Mouse (Mus musculus) hindbrain, embryonic 15.5 days (tissue): ENCODE measurements around the gene Rabep1. TPM values are rescaled to one million over a fixed set of nuclear protein-coding genes. Genes with fewer than 3 reads are reported as not detected.
"Not testable (repeated sequence)": the region's sequence is repeated elsewhere in the genome, so short reads cannot be mapped to it uniquely, and the experiment has no call there.

Experiments
- ATAC-seq: fragments of 200-750 bp; cut with Nextera tagmentation; 2 replicates; pipeline ENCODE4 v1.8.0; 2017; ENCODE audit warnings: low read depth, moderate number of reproducible peaks, moderate TSS enrichment; ENCODE audit not compliant: low FRiP score
- H3K27ac ChIP-seq: fragments of 300-500 bp; sonication (generic); replicated peaks from 2 replicates; pipeline ENCODE4 v1.5.1; 2015; ENCODE audit warnings: mild to moderate bottlenecking, inconsistent platforms
- H3K27me3 ChIP-seq: fragments of 300-500 bp; sonication (generic); 2 replicates; pipeline ENCODE4 v1.6.1; 2015; ENCODE audit warnings: control low read depth, inconsistent platforms
- H3K36me3 ChIP-seq: fragments of 300-500 bp; sonication (generic); 2 replicates; pipeline ENCODE4 v1.6.1; 2015; ENCODE audit warnings: control low read depth, inconsistent platforms
- H3K4me1 ChIP-seq: fragments of 300-500 bp; sonication (generic); replicated peaks from 2 replicates; pipeline ENCODE4 v1.6.1; 2015; ENCODE audit warnings: control low read depth, inconsistent platforms
- H3K4me2 ChIP-seq: fragments of 300-500 bp; sonication (generic); 2 replicates; pipeline ENCODE4 v1.6.1; 2015; ENCODE audit warnings: moderate library complexity, mild to moderate bottlenecking, inconsistent platforms
- H3K4me3 ChIP-seq: fragments of 300-500 bp; sonication (generic); 2 replicates; pipeline ENCODE4 v1.5.1; 2015; ENCODE audit warnings: mild to moderate bottlenecking, inconsistent platforms
- H3K9ac ChIP-seq: fragments of 300-500 bp; sonication (generic); 2 replicates; pipeline ENCODE4 v1.6.1; 2015; ENCODE audit warnings: inconsistent platforms
- H3K9me3 ChIP-seq: fragments of 300-500 bp; sonication (generic); 2 replicates; pipeline ENCODE4 v1.6.1; 2016; ENCODE audit warnings: control low read depth, inconsistent platforms
- WGBS: fragments of 180-500 bp; shearing (Covaris S2); methylation state at CpG from one replicate; pipeline ENCODE4 v1.1.7; 2015; 5-methylcytosine and 5-hydroxymethylcytosine counted together
- polyA plus RNA-seq: library from polyadenylated mRNA; unstranded; fragments of >200 nt; fragmentation: Nextera tagmentation; extraction: Ambion mirVana; gene quantifications from 2 replicates; pipeline ENCODE4 v1.2.1, GENCODE M21; 2015

Gene Rabep1
- polyA plus RNA-seq, 1 experiment from 2014 or later: 85.5 TPM

- no peak overlapping the region for H3K4me3 ChIP-seq
- no peaks in the 10 kb centered on the region for H3K36me3 ChIP-seq
- H3K9me3 ChIP-seq: no peaks in the 10 kb centered on the region
- H3K27ac ChIP-seq: no peak overlapping the region
- H3K27me3 ChIP-seq: no peaks in the 10 kb centered on the region
- no peak overlapping the region for H3K9ac ChIP-seq
- no peak; the same call in 1 of the 2 replicates for ATAC-seq
- peaks cover 6% of the 10 kb centered on the region for H3K4me1 ChIP-seq
- 89% methylated on average over 1 of the region's 1 CpGs for WGBS
- no peak overlapping the region for H3K4me2 ChIP-seq
Observed at GRCm38 (mm10) chr11:70870407-70870806, 25.8 kb downstream of the Rabep1 start.

GRCm38 (mm10) chr11:70871110-70871509, 26.5 kb downstream of the Rabep1 start:
- Histone ChIP-seq H3K27ac (no peak overlapping the region), H3K4me2 (no peak overlapping the region), H3K36me3 (no peaks in the 10 kb centered on the region), H3K4me3 (no peak overlapping the region), H3K9me3 (no peaks in the 10 kb centered on the region), H3K9ac (no peak overlapping the region), H3K27me3 (no peaks in the 10 kb centered on the region), H3K4me1 (peaks cover 6% of the 10 kb centered on the region)
- 97% methylated on average over 1 of the region's 1 CpGs for WGBS
- no peak for ATAC-seq

- no peak for ATAC-seq
Observed at GRCm38 (mm10) chr11:70871766-70872330, 27.3 kb downstream of the Rabep1 start.

DNA sequence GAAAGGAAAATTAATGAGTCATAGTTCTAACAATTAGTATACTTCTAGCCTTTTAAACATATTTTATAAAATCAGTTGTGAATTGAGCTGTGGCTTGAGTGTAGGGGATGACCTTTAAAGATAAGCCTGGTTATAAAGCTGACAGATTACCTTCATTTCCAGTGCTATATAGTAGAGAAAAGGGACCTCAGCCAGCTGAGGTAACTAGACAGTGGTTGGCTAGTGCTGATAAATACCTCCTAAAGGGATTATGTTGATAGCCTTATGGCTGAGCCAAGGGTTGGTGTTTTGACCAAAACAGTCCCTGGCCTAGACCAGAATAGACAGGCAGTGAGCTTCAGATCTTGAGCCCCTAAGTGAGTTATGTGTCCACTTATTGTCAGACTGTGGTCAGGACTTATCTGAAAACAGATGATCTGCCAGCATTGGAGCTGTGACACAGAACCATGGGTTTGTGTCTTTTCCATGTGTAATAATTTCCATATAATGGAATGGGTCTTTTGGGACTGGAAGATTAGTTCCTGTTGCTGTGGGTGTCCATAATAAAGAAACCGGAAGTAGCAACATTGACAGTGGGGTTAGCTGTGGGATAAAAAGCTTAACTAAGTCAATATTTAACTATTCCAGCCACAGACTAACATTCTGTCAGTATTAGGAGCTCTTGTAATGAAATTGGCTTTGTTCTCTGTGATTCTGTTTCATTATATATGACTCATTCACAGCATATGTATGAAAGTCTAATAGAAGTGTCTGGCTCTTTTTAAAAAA, 29.5 kb downstream of the Rabep1 start:
- H3K9ac ChIP-seq: no peak overlapping the region
- no peak for ATAC-seq
- 50% methylated on average over 1 of the region's 1 CpGs for WGBS

More at GRCm38 (mm10) chr11:70871766-70872330, 27.3 kb downstream of the Rabep1 start:
- H3K27me3 ChIP-seq: no peaks in the 10 kb centered on the region
- no peaks in the 10 kb centered on the region for H3K9me3 ChIP-seq
- H3K4me1 ChIP-seq: peaks cover 6% of the 10 kb centered on the region
- 85% methylated on average over 3 of the region's 3 CpGs for WGBS
- H3K4me3 ChIP-seq: no peak overlapping the region
- H3K36me3 ChIP-seq: peaks cover 2% of the 10 kb centered on the region; the same call in 1 of the 2 replicates
- H3K9ac ChIP-seq: no peak overlapping the region
- no peak overlapping the region for H3K4me2 ChIP-seq
- no peak overlapping the region for H3K27ac ChIP-seq

GRCm38 (mm10) chr11:70877670-70878069, 33.1 kb downstream of the Rabep1 start:
- ATAC-seq: no peak
- H3K27ac ChIP-seq: no peak overlapping the region
- WGBS: 92% methylated on average over 7 of the region's 7 CpGs
- peaks cover 13% of the 10 kb centered on the region for H3K36me3 ChIP-seq
- H3K9ac ChIP-seq: no peak overlapping the region
- peaks cover 6% of the 10 kb centered on the region for H3K4me1 ChIP-seq
- H3K4me2 ChIP-seq: no peak overlapping the region
- no peaks in the 10 kb centered on the region for H3K27me3 ChIP-seq
- H3K4me3 ChIP-seq: no peak overlapping the region
- no peaks in the 10 kb centered on the region for H3K9me3 ChIP-seq

More for the DNA sequence above, 29.5 kb downstream of the Rabep1 start:
- Histone ChIP-seq H3K27ac (no peak overlapping the region), H3K4me2 (no peak overlapping the region), H3K9me3 (no peaks in the 10 kb centered on the region), H3K36me3 (peaks cover 7% of the 10 kb centered on the region; the same call in 1 of the 2 replicates), H3K27me3 (no peaks in the 10 kb centered on the region), H3K4me1 (peaks cover 6% of the 10 kb centered on the region), H3K4me3 (no peak overlapping the region)

DNA sequence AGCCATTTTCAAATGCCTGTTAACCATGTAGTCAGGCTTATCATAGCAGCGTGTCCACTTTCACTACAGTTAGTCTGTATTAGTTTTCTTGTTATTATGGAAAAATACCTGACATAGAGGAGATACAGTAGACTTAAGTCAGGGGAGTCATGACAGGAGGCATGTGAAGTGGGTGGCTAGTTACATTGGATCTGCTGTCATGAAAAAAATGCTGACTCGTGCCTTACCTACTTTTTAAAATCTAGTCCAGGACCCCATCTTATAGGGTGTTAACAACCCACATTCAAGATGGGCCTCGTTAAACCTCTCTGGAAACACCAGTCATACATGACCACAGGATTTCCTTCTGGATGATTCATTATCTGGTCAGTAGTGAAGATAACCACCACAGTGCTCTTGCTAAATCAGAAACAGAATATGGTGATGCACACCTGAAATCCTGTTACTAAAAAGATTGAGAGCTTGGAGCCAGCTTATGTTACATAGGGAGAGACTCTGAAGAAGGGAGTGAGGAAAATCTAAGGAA, 38.4 kb downstream of the Rabep1 start:
- no peak overlapping the region for H3K4me2 ChIP-seq
- no peaks in the 10 kb centered on the region for H3K9me3 ChIP-seq
- WGBS: 97% methylated on average over 3 of the region's 3 CpGs
- peaks cover 17% of the 10 kb centered on the region for H3K36me3 ChIP-seq
- no peak overlapping the region for H3K9ac ChIP-seq
- H3K4me1 ChIP-seq: no peaks in the 10 kb centered on the region
- no peak overlapping the region for H3K27ac ChIP-seq
- H3K4me3 ChIP-seq: no peak overlapping the region
- H3K27me3 ChIP-seq: no peaks in the 10 kb centered on the region
- ATAC-seq: no peak

DNA sequence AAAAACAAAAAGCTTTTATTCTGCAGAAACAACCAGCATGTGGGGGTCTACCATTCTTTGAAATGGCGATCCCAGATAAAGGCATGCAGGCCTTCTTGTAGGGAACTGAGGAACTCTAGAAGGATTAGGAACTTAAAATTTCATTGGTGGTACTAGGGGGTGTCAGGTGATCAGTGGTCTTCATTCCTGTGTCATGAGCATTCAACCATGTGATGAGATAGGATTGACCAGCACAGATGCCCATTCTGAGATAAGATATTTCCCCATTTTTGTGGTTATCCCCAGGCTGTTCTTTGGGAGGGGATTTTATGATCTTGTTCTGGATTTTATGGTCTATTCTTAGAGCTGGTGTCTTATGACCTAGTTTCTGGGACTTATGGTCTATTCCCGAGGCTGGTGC, 46.1 kb downstream of the Rabep1 start:
- ATAC-seq: no peak
- WGBS: 100% methylated on average over 2 of the region's 2 CpGs
- H3K27ac ChIP-seq: no peak overlapping the region
- no peak overlapping the region for H3K9ac ChIP-seq
- no peak overlapping the region for H3K4me3 ChIP-seq
- H3K36me3 ChIP-seq: peaks cover 34% of the 10 kb centered on the region
- H3K4me2 ChIP-seq: no peak overlapping the region
- H3K27me3 ChIP-seq: no peaks in the 10 kb centered on the region
- no peaks in the 10 kb centered on the region for H3K4me1 ChIP-seq
- no peaks in the 10 kb centered on the region for H3K9me3 ChIP-seq

- H3K9ac ChIP-seq: no peak overlapping the region
- no peak for ATAC-seq
- H3K4me1 ChIP-seq: no peaks in the 10 kb centered on the region
- no peak overlapping the region for H3K4me2 ChIP-seq
- no peak overlapping the region for H3K27ac ChIP-seq
- no peaks in the 10 kb centered on the region for H3K27me3 ChIP-seq
- H3K4me3 ChIP-seq: no peak overlapping the region
- H3K9me3 ChIP-seq: no peaks in the 10 kb centered on the region
- H3K36me3 ChIP-seq: peaks cover 39% of the 10 kb centered on the region
Observed at GRCm38 (mm10) chr11:70891616-70892015, 47.0 kb downstream of the Rabep1 start.

DNA sequence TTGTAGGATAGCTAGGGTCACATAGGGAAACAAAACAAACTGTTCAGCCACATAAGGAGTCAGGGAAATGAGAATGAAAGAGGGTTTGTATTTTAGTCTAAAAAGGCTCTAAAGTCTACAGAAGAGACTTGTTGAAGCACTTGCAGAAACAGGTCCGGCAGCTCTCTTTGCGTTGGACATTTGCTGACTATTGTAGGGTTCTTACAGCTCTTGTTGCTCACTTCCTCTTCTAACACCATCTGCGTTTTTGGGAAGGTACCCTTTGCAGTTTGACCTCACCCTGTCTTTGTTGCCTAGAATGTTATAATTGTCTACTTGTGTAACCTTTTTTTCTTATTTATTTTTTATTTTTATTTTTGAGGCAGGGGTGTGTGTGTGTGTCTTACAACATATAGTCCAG, 53.1 kb downstream of the Rabep1 start:
- H3K9me3 ChIP-seq: no peaks in the 10 kb centered on the region
- no peak overlapping the region for H3K9ac ChIP-seq
- H3K4me1 ChIP-seq: no peaks in the 10 kb centered on the region
- no peak overlapping the region for H3K27ac ChIP-seq
- ATAC-seq: no peak
- no peaks in the 10 kb centered on the region for H3K27me3 ChIP-seq
- WGBS: 97% methylated on average over 3 of the region's 3 CpGs
- H3K4me3 ChIP-seq: no peak overlapping the region
- no peak overlapping the region for H3K4me2 ChIP-seq
- peaks cover 36% of the 10 kb centered on the region for H3K36me3 ChIP-seq

GRCm38 (mm10) chr11:70898182-70898581, 53.6 kb downstream of the Rabep1 start:
- ATAC-seq, H3K4me1 ChIP-seq, H3K9ac ChIP-seq, H3K4me2 ChIP-seq, H3K9me3 ChIP-seq, H3K27me3 ChIP-seq, H3K4me3 ChIP-seq, H3K27ac ChIP-seq: not testable (repeated sequence)
- WGBS: 94% methylated on average over 5 of the region's 5 CpGs
- peaks cover 40% of the 10 kb centered on the region for H3K36me3 ChIP-seq

- H3K36me3 ChIP-seq: peaks cover 39% of the 10 kb centered on the region
- no peak overlapping the region for H3K4me2 ChIP-seq
- H3K9ac ChIP-seq: no peak overlapping the region
- no peaks in the 10 kb centered on the region for H3K4me1 ChIP-seq
- H3K27me3 ChIP-seq: no peaks in the 10 kb centered on the region
- no peak overlapping the region for H3K4me3 ChIP-seq
- WGBS: 91% methylated on average over 3 of the region's 3 CpGs
- no peak overlapping the region for H3K27ac ChIP-seq
- no peak for ATAC-seq
- H3K9me3 ChIP-seq: no peaks in the 10 kb centered on the region
Observed at GRCm38 (mm10) chr11:70906681-70907080, 62.1 kb downstream of the Rabep1 start.

- ATAC-seq: no peak
- Histone ChIP-seq H3K4me3 (no peak overlapping the region), H3K9me3 (no peaks in the 10 kb centered on the region), H3K36me3 (peaks cover 32% of the 10 kb centered on the region), H3K4me2 (no peak overlapping the region), H3K4me1 (no peaks in the 10 kb centered on the region), H3K27ac (no peak overlapping the region), H3K27me3 (no peaks in the 10 kb centered on the region), H3K9ac (no peak overlapping the region)
- WGBS: 98% methylated on average over 3 of the region's 3 CpGs
Observed at GRCm38 (mm10) chr11:70911323-70911722, 66.7 kb downstream of the Rabep1 start.
